Mouse (Mus musculus) neural tube, embryonic 11.5 days (tissue): ENCODE measurements around the gene Calcoco2. TPM values are rescaled to one million over a fixed set of nuclear protein-coding genes. Genes with fewer than 3 reads are reported as not detected.

Experiments used
- ATAC-seq: fragments of 200-750 bp; cut with Nextera tagmentation; 2 replicates; pipeline ENCODE4 v1.8.0; 2017; ENCODE audit warnings: moderate number of reproducible peaks, mild to moderate bottlenecking, moderate TSS enrichment, moderate library complexity; ENCODE audit not compliant: insufficient read depth, low FRiP score, low TSS enrichment
- DNase-seq: peaks from one replicate; pipeline ENCODE4 v3.0.0-alpha.2; 2015; ENCODE audit warnings: low spot score
- H3K27ac ChIP-seq: fragments of 300-500 bp; sonication (generic); 2 replicates; pipeline ENCODE4 v1.5.1; 2014; ENCODE audit warnings: low read depth, mild to moderate bottlenecking, low read length
- H3K27me3 ChIP-seq: fragments of 300-500 bp; sonication (generic); 2 replicates; pipeline ENCODE4 v1.6.1; 2014; ENCODE audit warnings: mild to moderate bottlenecking, low read length, mixed read lengths; ENCODE audit not compliant: control insufficient read depth, insufficient read depth
- H3K36me3 ChIP-seq: fragments of 300-500 bp; sonication (generic); 2 replicates; pipeline ENCODE4 v1.6.1; 2014; ENCODE audit warnings: mild to moderate bottlenecking, low read length, moderate library complexity, mixed read lengths; ENCODE audit not compliant: control insufficient read depth, insufficient read depth
- H3K4me1 ChIP-seq: fragments of 300-500 bp; sonication (generic); 2 replicates; pipeline ENCODE4 v1.6.1; 2014; ENCODE audit warnings: low read length, mixed read lengths; ENCODE audit not compliant: control insufficient read depth, insufficient read depth
- H3K4me2 ChIP-seq: fragments of 300-500 bp; sonication (generic); 2 replicates; pipeline ENCODE4 v1.6.1; 2014; ENCODE audit warnings: low read depth, mild to moderate bottlenecking, moderate library complexity
- H3K4me3 ChIP-seq: fragments of 300-500 bp; sonication (generic); 2 replicates; pipeline ENCODE4 v1.5.1; 2014; ENCODE audit warnings: low read depth, low read length
- H3K9ac ChIP-seq: fragments of 300-500 bp; sonication (generic); 2 replicates; pipeline ENCODE4 v1.6.1; 2014; ENCODE audit warnings: mild to moderate bottlenecking, low read length
- H3K9me3 ChIP-seq: fragments of 300-500 bp; sonication (generic); 2 replicates; pipeline ENCODE4 v1.6.1; 2016; ENCODE audit warnings: low read length; ENCODE audit not compliant: control insufficient read depth
- WGBS: fragments of 180-500 bp; shearing (Covaris S2); extraction: QIAGEN DNeasy Blood & Tissue Kit; methylation state at CpG from one replicate; pipeline ENCODE4 v1.1.7; 2014; 5-methylcytosine and 5-hydroxymethylcytosine counted together
- polyA plus RNA-seq: library from polyadenylated mRNA; unstranded; fragments of >200 nt; fragmentation: Nextera tagmentation; extraction: Ambion mirVana; gene quantifications from 2 replicates; pipeline ENCODE4 v1.2.1, GENCODE M21; 2014

Gene Calcoco2
- polyA plus RNA-seq, 1 experiment from 2014 or later, result not detected

DNA sequence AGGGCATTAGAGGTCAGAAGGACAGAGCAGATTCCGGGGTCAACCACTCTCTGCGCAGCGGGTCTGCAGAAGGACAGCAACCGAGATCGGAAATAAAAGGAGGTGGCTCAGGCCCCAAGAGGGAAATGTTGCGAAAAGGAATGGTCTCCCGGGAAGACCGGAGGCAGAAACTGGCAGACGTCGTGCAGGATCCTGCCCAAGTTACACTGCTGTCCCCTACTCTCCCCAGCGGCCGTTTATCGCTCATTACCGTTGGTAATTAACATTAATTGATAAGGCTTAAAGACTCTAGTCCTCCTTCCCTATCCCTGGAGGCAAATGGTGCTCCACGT is 36.6 kb downstream of the Calcoco2 start:
- WGBS, result under 1% methylated on average over 15 of the region's 15 CpGs
- Histone ChIP-seq H3K4me1 (peaks cover 5% of the 10 kb centered on the region), H3K4me3 (peak overlapping the region; percentile 81), H3K27me3 (no peaks in the 10 kb centered on the region), H3K36me3 (no peaks in the 10 kb centered on the region), H3K9me3 (no peaks in the 10 kb centered on the region), H3K9ac (peak overlapping the region; percentile 76), H3K27ac (no peak overlapping the region), H3K4me2 (peak overlapping the region; percentile 87)
- DNase-seq, result no peak
- no peak for ATAC-seq

DNA sequence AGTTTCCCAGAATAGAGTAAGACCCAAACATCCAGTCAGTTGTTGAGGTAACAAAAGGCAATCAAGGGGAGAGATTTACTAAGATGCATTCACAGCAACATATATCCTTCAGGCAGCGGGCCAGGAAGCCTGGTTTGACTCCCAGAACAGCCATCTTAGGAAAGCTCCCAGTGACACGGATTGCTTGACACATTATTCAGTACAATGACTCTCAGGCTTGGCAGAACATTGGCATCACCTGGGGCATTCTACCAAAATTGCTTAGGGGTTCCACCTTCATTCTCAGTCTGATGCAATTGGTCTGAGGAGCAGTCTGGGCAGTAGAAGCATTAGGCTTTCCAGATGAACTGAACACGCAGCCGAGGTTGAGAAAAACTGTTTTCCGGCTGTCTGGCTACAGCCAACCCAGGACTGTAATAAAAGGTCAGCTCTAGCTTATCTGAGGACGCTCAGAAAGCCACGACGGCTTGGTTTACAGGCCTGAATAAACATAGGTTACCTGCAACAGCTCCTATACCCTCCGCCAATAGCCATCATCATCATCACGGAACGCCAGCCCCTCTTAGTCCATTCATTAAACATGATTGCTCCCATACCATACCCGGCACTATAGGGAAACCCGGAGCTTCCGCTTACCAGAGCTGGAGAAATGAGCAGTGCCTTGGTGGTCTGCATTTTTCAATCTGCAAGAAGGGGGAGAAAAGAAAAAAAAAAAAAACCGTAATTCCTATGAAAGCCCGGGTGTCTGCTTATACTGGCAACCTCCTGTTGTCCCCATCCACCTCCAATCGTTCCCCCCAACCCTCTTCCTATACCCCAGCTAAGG is 37.2 kb downstream of the Calcoco2 start:
- 25% methylated on average over 17 of the region's 17 CpGs for WGBS
- H3K27me3 ChIP-seq, result no peaks in the 10 kb centered on the region
- H3K9me3 ChIP-seq, result no peaks in the 10 kb centered on the region
- H3K27ac ChIP-seq, result no peak overlapping the region
- peak overlapping the region; percentile 87 for H3K4me2 ChIP-seq
- H3K9ac ChIP-seq, result peak overlapping the region; percentile 76
- H3K4me1 ChIP-seq, result peaks cover 5% of the 10 kb centered on the region
- no peaks in the 10 kb centered on the region for H3K36me3 ChIP-seq
- H3K4me3 ChIP-seq, result peak overlapping the region; percentile 81
- ATAC-seq (no peak), DNase-seq (no peak)

DNA sequence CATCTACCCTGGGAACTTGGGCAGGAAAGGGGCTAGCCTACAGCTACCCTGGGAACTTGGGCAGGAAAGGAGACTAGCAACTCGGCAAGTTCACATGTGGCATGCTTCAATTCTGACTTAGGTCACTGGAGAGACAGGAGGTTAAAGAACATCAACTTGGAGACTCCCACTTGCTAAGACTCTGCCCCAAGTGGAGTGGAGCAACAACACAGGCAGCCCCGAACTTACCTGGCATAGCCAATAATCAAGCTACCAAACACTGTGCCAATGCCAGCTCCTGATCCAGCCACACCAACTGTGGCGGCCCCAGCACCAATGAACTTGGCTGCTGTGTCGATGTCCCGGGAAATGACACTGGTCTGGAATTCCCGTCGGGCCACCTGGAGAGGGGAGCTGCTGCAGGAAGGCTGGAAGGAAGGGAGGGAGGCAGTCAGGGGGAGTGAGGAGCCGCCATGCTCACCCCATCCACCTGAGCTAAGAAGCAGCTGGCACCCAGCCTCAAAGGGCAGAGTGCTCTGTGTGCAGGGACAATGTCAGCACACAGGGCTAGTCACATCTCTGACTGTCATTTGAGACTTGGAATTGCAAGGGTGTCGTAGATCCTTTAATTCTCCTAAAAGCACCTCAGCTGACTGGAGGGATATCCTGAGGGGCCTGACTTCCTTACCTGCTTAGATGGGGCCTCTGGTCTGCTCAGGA is 38.3 kb downstream of the Calcoco2 start:
- Histone ChIP-seq H3K27ac (no peak overlapping the region), H3K36me3 (no peaks in the 10 kb centered on the region), H3K4me2 (no peak overlapping the region; the same call in 1 of the 2 replicates), H3K9ac (no peak overlapping the region), H3K27me3 (no peaks in the 10 kb centered on the region), H3K4me1 (peaks cover 5% of the 10 kb centered on the region), H3K9me3 (no peaks in the 10 kb centered on the region), H3K4me3 (no peak overlapping the region; the same call in 1 of the 2 replicates)
- DNase-seq (no peak), ATAC-seq (no peak)
- WGBS, result 84% methylated on average over 6 of the region's 9 CpGs

DNA sequence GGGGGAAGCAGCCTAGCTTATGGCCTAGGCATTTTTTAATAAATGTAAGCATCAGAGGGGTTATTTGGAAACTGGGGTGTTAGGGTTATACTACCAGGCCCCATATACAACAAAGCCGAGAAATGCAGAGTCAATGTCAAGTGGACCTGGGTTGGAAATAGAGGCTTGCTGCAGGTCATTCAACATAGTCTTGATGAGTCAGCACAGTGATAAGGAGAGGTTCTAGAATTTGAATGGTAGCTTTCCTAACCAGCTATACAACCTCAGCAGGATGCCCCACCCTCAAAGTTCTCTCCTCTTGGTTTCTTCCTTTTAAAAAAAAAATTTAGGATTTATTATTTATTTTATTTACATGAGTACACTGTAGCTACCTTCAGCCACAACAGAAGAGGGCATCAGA is 40.8 kb downstream of the Calcoco2 start:
- Histone ChIP-seq H3K9ac (no peak overlapping the region), H3K36me3 (no peaks in the 10 kb centered on the region), H3K4me3 (no peak overlapping the region), H3K27me3 (no peaks in the 10 kb centered on the region), H3K4me1 (peaks cover 5% of the 10 kb centered on the region), H3K4me2 (no peak overlapping the region), H3K27ac (no peak overlapping the region), H3K9me3 (no peaks in the 10 kb centered on the region)
- no peak for DNase-seq
- 100% methylated on average over 1 of the region's 1 CpGs for WGBS
- ATAC-seq, result no peak

DNA sequence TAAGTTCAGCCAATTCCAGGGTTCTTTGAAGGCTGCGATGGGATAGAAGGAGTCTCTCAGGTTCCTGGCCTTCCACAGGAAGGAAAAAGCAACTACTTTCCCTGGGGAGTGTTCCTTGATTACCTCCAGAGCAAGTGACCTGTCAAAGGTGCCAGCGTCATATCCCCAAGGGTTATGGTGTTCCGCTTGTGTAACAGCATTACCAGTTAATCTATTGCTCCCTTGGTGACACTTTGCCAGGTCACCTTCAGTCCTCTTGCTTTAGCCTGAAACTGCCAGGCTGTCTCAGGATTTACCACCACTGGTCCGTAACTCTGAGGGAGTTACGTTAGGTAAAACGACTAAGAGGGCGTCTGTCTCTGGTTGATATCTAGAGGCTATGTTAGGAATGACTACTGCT is 41.4 kb downstream of the Calcoco2 start:
- no peak overlapping the region for H3K27ac ChIP-seq
- ATAC-seq (no peak), DNase-seq (no peak)
- H3K9me3 ChIP-seq, result no peaks in the 10 kb centered on the region
- 87% methylated on average over 7 of the region's 7 CpGs for whole genome bisulfite sequencing
- no peak overlapping the region for H3K4me2 ChIP-seq
- H3K36me3 ChIP-seq, result no peaks in the 10 kb centered on the region
- peaks cover 9% of the 10 kb centered on the region for H3K4me1 ChIP-seq
- H3K9ac ChIP-seq, result no peak overlapping the region
- H3K4me3 ChIP-seq, result no peak overlapping the region
- no peaks in the 10 kb centered on the region for H3K27me3 ChIP-seq

DNA sequence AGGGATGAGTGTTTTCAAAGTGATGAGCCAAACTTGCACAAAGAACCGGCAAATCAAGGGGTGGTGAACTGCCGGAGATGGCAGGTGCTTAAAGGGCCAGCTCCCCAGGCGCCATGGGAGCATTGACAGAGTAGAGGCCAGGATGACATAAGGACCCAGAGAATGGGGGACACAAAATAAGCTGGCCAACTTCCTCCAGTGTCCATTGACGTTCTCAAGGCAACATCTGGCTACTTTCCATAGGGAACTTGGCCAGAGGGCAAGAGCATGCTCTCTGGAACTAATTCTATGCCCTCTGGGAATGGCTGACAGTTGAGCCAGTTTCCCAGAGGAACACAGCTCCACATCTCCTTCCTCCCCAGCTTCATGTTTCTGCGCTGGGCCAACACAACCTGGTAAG is 43.5 kb downstream of the Calcoco2 start:
- DNase-seq (no peak), ATAC-seq (no peak)
- H3K27ac ChIP-seq, result no peak overlapping the region
- no peaks in the 10 kb centered on the region for H3K27me3 ChIP-seq
- H3K4me3 ChIP-seq, result no peak overlapping the region
- no peak overlapping the region for H3K4me2 ChIP-seq
- 77% methylated on average over 5 of the region's 5 CpGs for WGBS
- no peaks in the 10 kb centered on the region for H3K9me3 ChIP-seq
- H3K4me1 ChIP-seq, result peaks cover 14% of the 10 kb centered on the region
- H3K36me3 ChIP-seq, result no peaks in the 10 kb centered on the region
- no peak overlapping the region for H3K9ac ChIP-seq

DNA sequence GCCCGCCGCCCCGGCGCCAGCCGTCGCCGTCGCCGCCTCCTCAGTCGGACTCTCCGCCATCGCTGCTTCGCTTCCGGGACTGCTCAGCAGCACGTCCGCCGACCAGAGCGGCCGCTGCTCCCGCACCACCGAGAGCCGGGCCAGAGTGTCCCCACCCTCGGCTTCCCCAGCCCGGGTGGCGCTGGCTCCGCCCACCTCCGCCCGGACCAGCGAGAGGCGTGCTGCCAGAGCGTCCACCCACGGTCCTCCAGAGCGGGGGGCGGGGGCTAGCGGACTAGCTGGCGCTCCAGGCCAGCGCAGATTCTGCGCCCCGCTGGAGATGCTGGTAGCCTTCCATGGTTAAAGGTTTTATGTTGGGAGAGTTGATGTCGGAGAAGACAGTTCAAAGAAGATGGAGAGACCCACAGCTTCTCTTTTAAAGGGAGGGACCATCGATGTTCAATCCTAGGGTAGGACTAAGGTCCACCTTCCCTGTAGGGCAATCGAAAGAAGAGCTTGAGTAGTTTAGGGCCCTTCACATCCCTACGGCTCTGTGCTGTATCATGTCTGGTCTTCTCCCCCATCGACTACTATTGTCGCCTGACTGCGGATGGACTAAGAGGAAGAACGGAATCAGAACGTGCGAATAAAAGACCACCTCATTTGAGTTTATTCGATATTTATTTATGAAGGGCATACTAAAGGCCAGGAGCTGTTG is 46.4 kb downstream of the Calcoco2 start, which contains the start of gene Ube2z:
Ube2z (minus strand) TSS at position 174 of the 697 bp plus-strand sequence.
- H3K27ac ChIP-seq, result peak within 1 kb of the TSS; percentile 49
- ATAC-seq (peak; percentile 96), DNase-seq (peak; percentile 99)
- peaks cover 5% of the 10 kb centered on the region; the same call in 1 of the 2 replicates for H3K36me3 ChIP-seq
- peaks cover 14% of the 10 kb centered on the region for H3K4me1 ChIP-seq
- peak within 1 kb of the TSS; percentile 89 for H3K9ac ChIP-seq
- peak within 1 kb of the TSS; percentile 89 for H3K4me2 ChIP-seq
- H3K27me3 ChIP-seq, result no peaks in the 10 kb centered on the region
- 4% methylated on average over 42 of the region's 50 CpGs for WGBS
- peak within 1 kb of the TSS; percentile 89 for H3K4me3 ChIP-seq
- H3K9me3 ChIP-seq, result no peaks in the 10 kb centered on the region

DNA sequence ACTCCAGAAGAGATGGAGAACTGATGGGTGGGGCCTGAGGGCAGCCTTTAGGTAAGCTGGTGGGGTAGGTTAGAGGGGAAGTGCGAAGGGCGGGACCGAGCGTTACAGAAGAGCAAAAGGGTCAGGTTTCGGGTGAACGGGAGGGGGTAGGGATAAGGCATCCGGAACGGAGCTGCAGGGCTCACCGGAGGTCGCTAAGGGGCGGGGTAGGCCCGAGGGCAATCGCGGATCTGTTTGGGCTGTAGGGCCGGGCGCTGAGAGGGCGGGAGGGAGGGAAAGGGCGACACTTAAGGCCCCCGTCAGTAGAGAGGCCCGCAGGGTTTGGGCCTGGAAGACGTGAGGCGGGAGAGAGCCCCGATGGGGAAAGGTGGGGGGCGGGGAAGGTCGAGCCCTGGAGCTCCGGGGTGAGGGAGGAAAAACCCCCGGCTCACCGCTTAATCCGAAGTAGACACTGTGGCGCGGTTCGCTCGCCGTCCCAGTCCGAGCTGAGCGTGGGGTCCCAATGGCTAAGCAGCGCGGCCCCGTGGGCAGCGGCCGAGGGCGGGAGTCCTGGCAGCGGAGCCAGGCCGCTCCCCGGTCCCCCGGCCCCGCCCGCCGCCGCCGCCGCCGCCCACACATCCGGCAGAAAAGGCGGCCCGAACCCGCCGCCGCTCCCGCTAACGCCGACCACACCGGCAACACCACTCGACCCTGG is 47.1 kb downstream of the Calcoco2 start:
- peak; percentile 32 for DNase-seq
- ATAC-seq, result peak; percentile 56
- no peaks in the 10 kb centered on the region for H3K27me3 ChIP-seq
- WGBS, result 1% methylated on average over 42 of the region's 64 CpGs
- peaks cover 7% of the 10 kb centered on the region; the same call in 1 of the 2 replicates for H3K36me3 ChIP-seq
- H3K9me3 ChIP-seq, result no peaks in the 10 kb centered on the region
- H3K4me1 ChIP-seq, result peaks cover 14% of the 10 kb centered on the region
- peak overlapping the region; percentile 89 for H3K4me2 ChIP-seq
- H3K9ac ChIP-seq, result peak overlapping the region; percentile 89
- peak overlapping the region; percentile 49 for H3K27ac ChIP-seq
- peak overlapping the region; percentile 89 for H3K4me3 ChIP-seq
